Mouse (Mus musculus): ENCODE measurements around the gene Crim1.

DNA sequence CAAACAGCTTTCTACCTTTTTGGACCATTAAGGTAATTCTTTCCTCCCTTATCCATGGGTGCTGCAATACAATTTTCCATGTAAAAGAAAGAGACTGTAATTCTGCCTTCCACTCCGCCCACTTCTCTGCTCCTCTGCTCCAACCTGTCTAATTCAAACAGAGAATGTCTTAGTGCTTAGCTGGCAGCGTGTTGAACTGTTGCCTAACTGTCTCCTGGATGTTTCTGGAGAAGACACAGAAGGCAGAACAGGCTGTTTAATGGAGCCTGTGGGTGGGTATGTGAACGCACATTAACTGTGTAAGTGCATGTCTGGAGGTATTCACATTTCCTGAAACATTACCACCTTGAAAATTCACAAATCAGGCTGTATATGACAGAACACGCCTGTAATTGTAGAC is 33.5 kb upstream of the Crim1 start:
- TF ChIP-seq HCFC1 (IDR thresholded peaks at IDR 0.05; ENCODE audit: borderline replicate concordance, insufficient read depth, low read length) (no peak), ZNF384 (IDR thresholded peaks at IDR 0.05; ENCODE audit: low read depth, low read length) (no peak)
